Mouse (Mus musculus) kidney, adult 18-20 months (tissue): Measurements from ENCODE around the gene S100b.

Experiments used
- DNase-seq: peaks from one replicate; pipeline ENCODE4 v3.0.0; 2021

Gene S100b

GRCm38 (mm10) chr10:76260358-76261059 is 6.9 kb downstream of the S100b start:
- DNase-seq: no peak

- no peak for DNase-seq
Measured at GRCm38 (mm10) chr10:76261447-76261846, 7.8 kb downstream of the S100b start.

- no peak for DNase-seq
Measured at GRCm38 (mm10) chr10:76262431-76262830, 8.8 kb downstream of the S100b start.

- DNase-seq: peak; percentile 48
Measured at GRCm38 (mm10) chr10:76271238-76271637, 17.6 kb downstream of the S100b start.

- peak; percentile 27 for DNase-seq
Measured at GRCm38 (mm10) chr10:76275256-76275655, 21.6 kb downstream of the S100b start.

- peak; percentile 38 for DNase-seq
Measured at GRCm38 (mm10) chr10:76278541-76279097, 25.0 kb downstream of the S100b start.

- no peak for DNase-seq
Measured at GRCm38 (mm10) chr10:76288268-76288993, 34.8 kb downstream of the S100b start.

- no peak for DNase-seq
Measured at GRCm38 (mm10) chr10:76289052-76289451, 35.4 kb downstream of the S100b start.

GRCm38 (mm10) chr10:76289936-76290671 is 36.5 kb downstream of the S100b start:
- DNase-seq: no peak

GRCm38 (mm10) chr10:76293222-76293621 is 39.6 kb downstream of the S100b start:
- DNase-seq: no peak

- no peak for DNase-seq
Measured at GRCm38 (mm10) chr10:76300133-76300532, 46.5 kb downstream of the S100b start.

- DNase-seq: no peak
Measured at GRCm38 (mm10) chr10:76306738-76307137, 53.1 kb downstream of the S100b start.
